Mouse (Mus musculus) gastrocnemius, postnatal 25 days (tissue): ENCODE data around the gene Cyb5b. TPM values are rescaled to one million over a fixed set of nuclear protein-coding genes. Genes with fewer than 3 reads are reported as not detected.

Source experiments
- DNase-seq: peaks from one replicate; pipeline ENCODE4 v3.0.0; 2022
- total RNA-seq, 2 experiments: library from RNA; stranded (reverse); gene quantifications; 1 replicate in 1 of 2; 2 replicates in 1 of 2; pipeline ENCODE4 v1.2.3; 2021

The Cyb5b gene
- total RNA-seq, 2 experiments from 2014 or later, result 26.7 to 29.0 TPM

GRCm38 (mm10) chr8:107129171-107130025, 21.0 kb upstream of the Cyb5b start:
- DNase-seq, result no peak

GRCm38 (mm10) chr8:107130028-107130427, 20.4 kb upstream of the Cyb5b start:
- DNase-seq, result no peak

DNA sequence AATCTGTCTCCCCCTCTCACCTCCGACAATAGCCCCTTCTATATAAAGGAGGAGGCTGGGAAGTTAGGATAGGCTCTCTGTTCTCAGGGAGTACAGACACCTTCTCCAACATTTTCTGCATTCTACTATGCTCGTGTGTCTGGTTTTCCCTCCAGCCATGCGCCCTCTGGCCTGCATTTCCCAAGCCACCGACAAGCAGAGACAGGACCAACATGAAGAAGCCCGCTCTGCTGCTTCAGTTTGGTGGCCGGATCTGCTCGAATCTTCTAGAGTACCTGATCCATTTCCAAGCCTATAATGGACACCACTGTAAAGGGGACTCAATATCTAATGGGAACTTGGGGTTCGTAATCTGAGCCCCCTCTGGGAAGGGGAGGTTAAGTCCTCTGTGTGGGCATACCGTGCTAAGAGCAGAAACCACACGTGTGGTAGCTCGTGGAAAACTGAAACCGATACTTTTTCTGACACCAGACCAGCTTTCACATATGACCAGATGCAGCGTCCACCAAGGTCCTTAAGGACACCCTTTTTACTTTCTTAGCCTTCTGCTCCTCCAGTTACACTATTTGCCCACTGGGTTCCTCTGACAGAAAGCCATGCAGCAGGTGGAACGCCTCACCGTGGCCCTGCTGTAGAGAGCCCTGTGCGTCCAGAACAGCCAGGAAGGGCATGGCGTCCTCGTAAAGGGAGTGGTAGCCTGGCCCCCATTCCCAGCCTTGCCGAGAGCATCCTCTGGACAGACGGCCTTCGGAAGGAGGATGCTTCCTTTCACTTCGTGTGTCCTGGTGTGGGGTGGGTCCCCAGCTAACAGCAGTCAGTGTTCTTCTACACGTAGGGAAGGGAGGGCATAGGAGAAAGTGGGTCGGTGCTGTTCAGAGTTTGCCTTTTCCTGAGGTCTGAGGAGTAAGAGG, 17.6 kb upstream of the Cyb5b start:
- no peak for DNase-seq

DNA sequence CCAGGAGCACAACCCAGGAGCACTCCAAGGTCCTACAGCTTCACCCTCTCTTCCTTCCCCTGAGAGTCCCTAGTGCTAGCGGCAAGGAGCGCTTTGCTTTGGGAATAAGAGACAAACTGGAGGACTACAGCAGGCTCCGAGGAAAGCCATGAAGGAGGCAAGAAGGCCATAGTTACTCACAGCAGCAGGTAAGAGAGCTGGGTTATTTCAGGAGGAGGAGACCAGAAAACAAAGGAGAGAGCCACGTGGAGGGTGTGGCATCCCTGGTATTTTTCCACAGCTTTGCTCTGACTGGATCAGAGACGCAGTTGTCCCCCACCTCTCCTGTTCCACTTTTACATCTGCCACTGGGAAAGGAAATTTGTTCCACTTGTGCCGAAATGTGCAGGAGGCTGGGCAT, 16.6 kb upstream of the Cyb5b start:
- no peak for DNase-seq

DNA sequence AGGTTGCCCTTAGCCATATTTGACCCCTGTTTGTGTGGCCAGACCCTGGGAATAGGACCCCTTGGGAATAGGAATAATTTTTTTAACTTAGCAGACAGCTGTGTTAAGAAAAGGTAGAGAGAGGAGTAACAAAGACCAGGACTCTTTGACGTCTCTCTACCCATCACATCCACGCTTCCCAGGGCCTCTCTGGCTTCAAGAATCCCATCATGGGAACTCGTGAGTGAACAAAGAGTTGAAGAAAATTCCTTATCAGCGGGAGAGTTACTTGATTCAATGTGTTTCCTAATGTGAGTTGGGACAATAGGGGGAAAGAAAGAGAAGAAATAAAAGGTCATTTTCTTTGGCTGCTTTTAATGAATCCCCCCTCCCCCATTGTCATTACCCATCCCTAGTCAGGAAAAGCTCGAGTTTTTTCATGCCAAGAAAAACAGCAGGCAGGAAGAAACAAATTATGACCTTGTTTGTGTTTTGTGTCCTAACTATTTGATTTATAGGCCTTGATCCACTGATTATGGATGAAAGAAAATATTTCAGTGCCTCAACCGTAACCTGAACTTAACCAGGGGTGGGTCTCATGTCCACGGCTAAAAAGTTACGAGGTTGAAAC, 14.3 kb upstream of the Cyb5b start:
- no peak for DNase-seq

DNA sequence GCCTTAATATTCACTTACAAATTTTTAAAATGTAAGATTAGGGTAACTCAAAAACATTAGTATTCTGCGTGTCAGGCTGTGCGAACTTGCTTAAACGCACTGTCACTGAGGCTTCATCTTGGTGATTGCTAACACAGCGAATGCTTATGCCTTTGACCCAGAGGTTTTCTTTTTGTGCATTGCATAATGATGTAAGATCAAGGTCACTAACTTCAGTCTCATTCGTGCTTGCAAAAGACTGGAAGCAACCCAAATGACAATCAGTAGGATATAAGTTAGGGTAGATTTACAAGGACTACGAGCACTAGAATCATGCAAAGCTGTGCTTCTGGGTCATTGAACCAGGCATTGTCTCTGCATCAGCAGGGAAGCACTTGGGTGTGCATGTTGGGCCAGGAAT, 12.8 kb upstream of the Cyb5b start:
- DNase-seq, result no peak

- DNase-seq, result no peak
Observed at GRCm38 (mm10) chr8:107138338-107138737, 12.1 kb upstream of the Cyb5b start.

DNA sequence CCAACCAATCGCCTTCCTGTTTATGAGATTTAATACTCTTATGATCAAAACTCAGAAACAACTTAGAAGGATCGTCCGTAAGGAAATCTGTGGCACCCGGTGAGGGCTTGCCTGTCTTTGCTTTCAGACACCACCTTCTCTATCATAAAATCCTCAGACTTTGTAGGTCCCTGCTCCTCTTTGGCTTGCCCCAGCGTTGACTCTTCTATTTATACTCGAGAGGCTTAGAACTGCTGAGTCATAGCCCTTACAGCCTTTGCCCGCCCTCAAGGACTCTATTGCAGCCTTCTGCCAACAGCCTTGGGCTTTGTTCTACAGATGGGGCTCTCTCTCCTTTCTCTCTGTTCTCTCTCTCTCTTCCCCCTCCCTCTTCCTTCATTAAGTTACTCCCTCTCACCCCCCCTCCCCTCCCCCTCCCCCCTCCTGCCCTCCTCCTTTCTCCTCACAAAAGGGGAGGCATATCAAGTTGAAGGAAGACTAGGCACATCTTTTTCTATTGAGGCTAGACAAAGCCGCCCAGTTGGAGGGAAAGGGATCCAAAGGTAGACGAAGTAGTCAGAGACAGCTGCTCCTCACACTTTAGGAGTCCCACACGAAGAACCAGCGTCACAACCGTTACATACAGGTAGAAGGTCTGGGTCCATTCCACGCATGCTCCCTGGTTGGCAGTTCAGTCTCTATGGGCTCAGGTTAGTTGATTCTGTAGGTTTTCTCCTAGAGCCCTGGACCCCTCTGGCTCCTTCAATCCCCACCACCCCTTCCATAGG, 10.6 kb upstream of the Cyb5b start:
- peak; percentile 36 for DNase-seq

- DNase-seq, result no peak
Observed at GRCm38 (mm10) chr8:107142539-107142938, 7.9 kb upstream of the Cyb5b start.

- DNase-seq, result no peak
Observed at GRCm38 (mm10) chr8:107143501-107143900, 6.9 kb upstream of the Cyb5b start.

DNA sequence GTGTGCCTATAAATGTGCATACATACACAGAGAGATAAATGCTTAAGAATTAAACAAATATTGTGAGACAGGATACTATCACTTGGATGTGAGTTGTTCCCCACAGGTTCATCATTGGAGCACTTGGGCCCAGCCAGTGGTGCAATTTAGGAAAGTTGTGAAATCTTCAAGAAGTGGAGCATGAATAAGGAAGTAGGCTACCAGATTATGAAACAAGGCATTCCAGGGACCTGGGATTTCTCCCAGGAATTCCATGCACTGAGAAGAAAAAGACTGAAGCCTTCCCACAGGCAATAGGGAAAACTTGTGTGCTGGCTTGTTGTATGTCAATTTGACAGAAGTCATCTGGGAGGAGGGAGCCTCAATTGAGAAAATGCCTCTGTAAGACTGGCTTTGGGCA, 4.3 kb upstream of the Cyb5b start:
- DNase-seq, result no peak

DNA sequence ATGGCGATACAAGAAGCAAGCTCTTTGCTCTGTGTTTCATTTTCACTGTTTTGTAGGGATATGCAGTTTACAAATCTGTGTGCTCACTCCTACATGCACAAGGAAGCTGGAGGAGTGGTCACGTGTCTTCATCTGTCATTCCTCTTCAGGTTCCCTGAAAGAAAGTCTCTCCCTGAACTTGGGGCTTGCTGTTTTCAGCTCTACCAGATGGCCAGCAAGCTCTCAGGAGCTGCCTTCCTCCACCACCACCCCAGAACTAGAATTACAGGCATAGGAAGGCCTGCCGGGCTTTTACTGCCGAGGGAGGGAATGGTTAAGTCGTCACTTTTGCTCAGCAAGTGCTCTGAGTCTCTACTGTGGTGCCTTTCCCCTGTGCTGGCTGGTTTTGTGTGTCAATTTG, 1.6 kb upstream of the Cyb5b start:
- DNase-seq, result no peak

DNA sequence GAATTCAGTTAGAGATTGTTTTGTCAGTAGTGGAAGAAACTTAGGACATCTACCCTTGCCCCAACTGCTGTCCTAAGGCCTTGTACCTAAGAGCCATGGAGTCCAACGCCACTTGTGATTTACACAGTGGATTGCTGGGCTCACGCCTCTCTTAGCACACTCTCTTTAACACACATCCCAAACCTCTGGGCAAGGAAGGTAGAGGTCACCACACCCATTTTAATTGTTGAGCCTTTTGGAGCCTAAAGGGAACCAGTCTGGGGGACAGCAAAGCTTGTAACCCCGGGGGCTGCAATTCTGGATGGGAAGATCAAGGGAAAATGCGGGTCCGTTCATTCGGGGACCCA, 410 bp upstream of the Cyb5b start:
- no peak for DNase-seq

DNA sequence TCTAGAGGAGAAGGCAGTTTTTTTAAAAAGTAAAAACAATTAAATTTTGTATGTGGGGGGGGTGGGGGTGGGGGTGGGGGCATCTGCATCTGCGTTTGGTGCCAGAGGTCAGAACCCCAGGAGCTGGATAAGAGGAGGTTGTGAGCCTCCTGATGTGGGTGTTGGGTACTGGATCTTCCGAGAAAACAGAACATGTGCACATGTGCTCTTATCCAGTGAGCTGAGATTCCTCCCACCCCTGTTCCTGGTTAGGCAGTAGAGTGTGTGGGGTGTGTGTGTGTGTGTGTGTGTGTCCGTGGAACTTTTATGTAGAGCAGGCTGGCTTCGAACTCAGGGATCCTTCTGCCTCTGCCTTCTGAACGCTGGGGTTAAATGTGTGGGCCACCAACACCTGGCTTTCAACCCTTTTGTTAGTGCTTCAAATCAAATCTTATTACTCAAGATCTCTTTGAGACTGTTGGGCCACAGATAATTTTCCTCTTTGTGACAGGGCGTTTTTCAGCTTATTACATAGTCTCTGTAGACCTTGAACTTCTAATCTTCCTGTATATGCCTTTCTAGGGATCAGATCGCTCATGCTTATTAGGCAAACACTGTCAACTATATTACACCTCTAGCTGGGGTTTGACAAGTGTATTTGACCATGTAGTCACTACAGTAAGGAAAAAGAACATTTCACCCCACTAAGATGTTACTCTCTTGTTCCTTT, 926 bp downstream of the Cyb5b start:
- no peak for DNase-seq

DNA sequence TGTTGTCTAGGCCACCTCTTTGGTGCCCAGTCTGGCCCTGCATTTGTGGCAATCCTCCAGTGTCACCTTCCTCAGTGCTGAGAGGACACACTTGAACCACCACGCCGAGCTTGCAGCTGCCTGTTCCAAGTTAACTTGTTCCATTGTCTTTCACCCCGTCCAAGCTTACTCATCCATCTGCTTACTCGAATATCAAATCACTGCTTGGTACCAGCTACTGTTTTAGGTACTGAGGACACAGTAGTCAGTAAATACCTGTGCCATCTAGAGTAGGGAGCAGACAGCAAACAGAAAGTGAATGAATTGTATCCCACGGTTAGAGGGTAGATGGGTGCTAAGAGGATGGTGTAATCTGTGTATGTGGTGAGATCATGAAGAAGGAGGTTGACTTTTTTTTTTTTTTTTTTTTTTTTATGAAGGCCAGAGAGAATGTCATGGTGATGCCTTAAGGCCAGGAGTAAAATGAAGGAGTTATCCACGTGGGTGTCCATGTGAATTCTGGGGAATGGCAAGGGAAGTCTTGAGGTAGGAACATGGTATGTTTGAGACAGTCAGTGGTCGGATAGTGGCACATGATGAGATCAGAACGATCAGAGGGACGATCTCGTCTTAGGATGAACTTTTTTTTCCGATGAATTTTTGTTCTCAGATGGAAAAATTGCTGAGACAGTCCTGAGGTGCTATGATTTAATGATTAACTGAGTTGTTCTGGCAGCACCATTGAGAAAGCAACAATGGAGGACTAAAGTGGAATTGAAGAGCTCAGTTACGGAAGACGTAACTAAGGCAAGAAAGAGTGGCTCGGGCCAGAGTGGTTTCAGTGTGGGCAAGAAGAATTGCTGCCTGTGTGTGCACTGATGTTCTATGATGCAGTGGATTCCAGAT, 3.1 kb downstream of the Cyb5b start:
- no peak for DNase-seq

- DNase-seq, result no peak
Observed at GRCm38 (mm10) chr8:107156816-107157215, 6.4 kb downstream of the Cyb5b start.

GRCm38 (mm10) chr8:107157836-107158235, 7.4 kb downstream of the Cyb5b start:
- DNase-seq, result no peak

- no peak for DNase-seq
Observed at GRCm38 (mm10) chr8:107158890-107159289, 8.4 kb downstream of the Cyb5b start.

DNA sequence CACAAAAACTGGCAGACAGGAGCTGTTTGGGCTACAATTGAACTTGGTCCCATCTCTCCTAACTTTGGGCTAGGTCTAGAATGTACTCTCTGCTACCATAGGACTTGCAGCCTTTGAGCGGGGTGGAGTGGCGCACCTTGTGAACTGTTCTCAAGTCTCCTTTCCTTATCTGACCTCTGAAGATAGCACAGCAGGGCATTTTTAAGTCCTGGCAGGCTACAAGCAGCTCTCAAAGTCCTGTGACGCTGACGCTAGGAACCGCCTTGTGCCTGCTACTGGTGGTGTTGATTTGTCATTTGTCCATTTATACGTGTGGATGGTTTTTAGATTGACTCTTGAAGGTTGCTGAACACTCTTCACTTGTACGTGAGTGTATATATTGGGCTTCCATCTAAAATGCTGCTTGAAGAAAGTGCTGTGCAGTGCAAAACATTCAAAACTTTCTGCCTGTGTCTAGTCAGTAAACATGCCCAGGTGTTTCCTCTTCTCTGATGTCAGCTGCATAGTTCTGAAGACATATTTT, 13.9 kb downstream of the Cyb5b start:
- DNase-seq, result peak; percentile 27

- DNase-seq, result no peak
Observed at GRCm38 (mm10) chr8:107165745-107166144, 15.3 kb downstream of the Cyb5b start.
